Mouse (Mus musculus) hindbrain, embryonic 16.5 days (tissue): Measurements from ENCODE around the gene Snx21. TPM values are rescaled to one million over a fixed set of nuclear protein-coding genes. Genes with fewer than 3 reads are reported as not detected.

Experiments used
- ATAC-seq: fragments of 200-750 bp; cut with Nextera tagmentation; 2 replicates; pipeline ENCODE4 v1.8.0; 2017; ENCODE audit warnings: moderate TSS enrichment, moderate library complexity
- H3K27ac ChIP-seq: fragments of 300-500 bp; sonication (generic); 2 replicates; pipeline ENCODE4 v1.5.1; 2014; ENCODE audit warnings: low read depth, mild to moderate bottlenecking, control low read depth, low read length, moderate library complexity
- H3K27me3 ChIP-seq: fragments of 300-500 bp; sonication (generic); replicated peaks from 2 replicates; pipeline ENCODE4 v1.6.1; 2014; ENCODE audit warnings: low read length; ENCODE audit not compliant: control insufficient read depth, insufficient read depth
- H3K36me3 ChIP-seq: fragments of 300-500 bp; sonication (generic); 2 replicates; pipeline ENCODE4 v1.6.1; 2014; ENCODE audit warnings: mild to moderate bottlenecking, low read length, moderate library complexity, mixed read lengths; ENCODE audit not compliant: control insufficient read depth, insufficient read depth
- H3K4me1 ChIP-seq: fragments of 300-500 bp; sonication (generic); 2 replicates; pipeline ENCODE4 v1.6.1; 2014; ENCODE audit warnings: low read depth, low read length; ENCODE audit not compliant: control insufficient read depth, insufficient read depth
- H3K4me2 ChIP-seq: fragments of 300-500 bp; sonication (generic); 2 replicates; pipeline ENCODE4 v1.6.1; 2014; ENCODE audit warnings: mild to moderate bottlenecking, low read length, control low read depth, moderate library complexity
- H3K4me3 ChIP-seq: fragments of 300-500 bp; sonication (generic); 2 replicates; pipeline ENCODE4 v1.5.1; 2014; ENCODE audit warnings: mild to moderate bottlenecking, low read length, control low read depth, moderate library complexity
- H3K9ac ChIP-seq: fragments of 300-500 bp; sonication (generic); 2 replicates; pipeline ENCODE4 v1.6.1; 2014; ENCODE audit warnings: low read depth, mild to moderate bottlenecking, control low read depth, low read length, moderate library complexity
- H3K9me3 ChIP-seq: fragments of 300-500 bp; sonication (generic); 2 replicates; pipeline ENCODE4 v1.6.1; 2014; ENCODE audit warnings: mild to moderate bottlenecking, low read length, moderate library complexity; ENCODE audit not compliant: control insufficient read depth
- WGBS: fragments of 180-500 bp; shearing (Covaris S2); extraction: QIAGEN DNeasy Blood & Tissue Kit; methylation state at CpG from one replicate; pipeline ENCODE4 v1.1.7; 2014; 5-methylcytosine and 5-hydroxymethylcytosine counted together
- polyA plus RNA-seq: library from polyadenylated mRNA; unstranded; fragments of >200 nt; fragmentation: Nextera tagmentation; extraction: Ambion mirVana; gene quantifications from 2 replicates; pipeline ENCODE4 v1.2.1, GENCODE M21; 2015

Gene Snx21
- polyA plus RNA-seq, 1 experiment from 2014 or later, result 45.3 TPM

GRCm38 (mm10) chr2:164765841-164766240 is 19.8 kb upstream of the Snx21 start:
- Histone ChIP-seq H3K36me3 (peaks cover 40% of the 10 kb centered on the region), H3K4me3 (no peak overlapping the region), H3K4me1 (peaks cover 6% of the 10 kb centered on the region), H3K27me3 (no peaks in the 10 kb centered on the region), H3K27ac (no peak overlapping the region), H3K9ac (no peak overlapping the region), H3K4me2 (no peak overlapping the region), H3K9me3 (no peaks in the 10 kb centered on the region)
- ATAC-seq, result no peak
- WGBS, result 82% methylated on average over 3 of the region's 3 CpGs

GRCm38 (mm10) chr2:164767812-164768540 is 17.6 kb upstream of the Snx21 start:
- peaks cover 33% of the 10 kb centered on the region for H3K36me3 ChIP-seq
- H3K27me3 ChIP-seq, result no peaks in the 10 kb centered on the region
- no peaks in the 10 kb centered on the region for H3K9me3 ChIP-seq
- H3K27ac ChIP-seq, result no peak overlapping the region
- WGBS, result 94% methylated on average over 15 of the region's 15 CpGs
- no peak overlapping the region for H3K4me3 ChIP-seq
- no peak for ATAC-seq
- peaks cover 6% of the 10 kb centered on the region for H3K4me1 ChIP-seq
- no peak overlapping the region for H3K4me2 ChIP-seq
- no peak overlapping the region for H3K9ac ChIP-seq

- Histone ChIP-seq H3K4me2 (peak within 1 kb of the TSS; percentile 98), H3K4me1 (peaks cover 6% of the 10 kb centered on the region), H3K4me3 (peak within 1 kb of the TSS; percentile 67), H3K36me3 (peaks cover 33% of the 10 kb centered on the region), H3K9ac (peak within 1 kb of the TSS; percentile 63), H3K27me3 (no peaks in the 10 kb centered on the region), H3K9me3 (no peaks in the 10 kb centered on the region), H3K27ac (no peak within 1 kb of the TSS; the same call in 1 of the 2 replicates)
- 3% methylated on average over 53 of the region's 53 CpGs for WGBS
- peak; percentile 100 for ATAC-seq
Measured at GRCm38 (mm10) chr2:164769258-164770037, 16.2 kb upstream of the Snx21 start, which contains the start of gene Ube2c. Ube2c (plus strand) TSS chr2:164769898.

- Histone ChIP-seq H3K36me3 (peaks cover 26% of the 10 kb centered on the region), H3K4me2 (peak overlapping the region; percentile 98), H3K9ac (peak overlapping the region; percentile 63), H3K27me3 (no peaks in the 10 kb centered on the region), H3K27ac (no peak overlapping the region), H3K9me3 (no peaks in the 10 kb centered on the region), H3K4me1 (peaks cover 6% of the 10 kb centered on the region), H3K4me3 (peak overlapping the region; percentile 67)
- WGBS, result 5% methylated on average over 15 of the region's 15 CpGs
- no peak for ATAC-seq
Measured at GRCm38 (mm10) chr2:164770279-164770678, 15.3 kb upstream of the Snx21 start.

GRCm38 (mm10) chr2:164771123-164771522 is 14.5 kb upstream of the Snx21 start:
- Histone ChIP-seq H3K4me3 (peak overlapping the region; percentile 67), H3K9me3 (no peaks in the 10 kb centered on the region), H3K36me3 (peaks cover 19% of the 10 kb centered on the region), H3K4me2 (peak overlapping the region; percentile 98), H3K9ac (no peak overlapping the region), H3K27me3 (no peaks in the 10 kb centered on the region), H3K4me1 (peaks cover 6% of the 10 kb centered on the region), H3K27ac (no peak overlapping the region)
- 78% methylated on average over 8 of the region's 8 CpGs for WGBS
- no peak for ATAC-seq

- no peaks in the 10 kb centered on the region for H3K9me3 ChIP-seq
- no peak for ATAC-seq
- H3K4me2 ChIP-seq, result no peak overlapping the region
- peaks cover 6% of the 10 kb centered on the region for H3K4me1 ChIP-seq
- no peak overlapping the region for H3K9ac ChIP-seq
- H3K4me3 ChIP-seq, result no peak overlapping the region
- H3K27ac ChIP-seq, result no peak overlapping the region
- 80% methylated on average over 14 of the region's 14 CpGs for whole genome bisulfite sequencing
- no peaks in the 10 kb centered on the region for H3K27me3 ChIP-seq
- H3K36me3 ChIP-seq, result no peaks in the 10 kb centered on the region
Measured at GRCm38 (mm10) chr2:164773229-164773988, 12.2 kb upstream of the Snx21 start.

- H3K4me1 ChIP-seq, result peaks cover 6% of the 10 kb centered on the region
- H3K4me3 ChIP-seq, result no peak overlapping the region
- no peak overlapping the region for H3K27ac ChIP-seq
- 82% methylated on average over 5 of the region's 5 CpGs for WGBS
- no peak overlapping the region for H3K4me2 ChIP-seq
- no peak for ATAC-seq
- no peak overlapping the region for H3K9ac ChIP-seq
- H3K27me3 ChIP-seq, result no peaks in the 10 kb centered on the region
- no peaks in the 10 kb centered on the region for H3K9me3 ChIP-seq
- H3K36me3 ChIP-seq, result no peaks in the 10 kb centered on the region
Measured at GRCm38 (mm10) chr2:164773989-164774364, 11.6 kb upstream of the Snx21 start.

- no peaks in the 10 kb centered on the region for H3K9me3 ChIP-seq
- no peak overlapping the region for H3K4me2 ChIP-seq
- no peak overlapping the region for H3K4me3 ChIP-seq
- WGBS, result 91% methylated on average over 6 of the region's 6 CpGs
- no peaks in the 10 kb centered on the region for H3K36me3 ChIP-seq
- no peaks in the 10 kb centered on the region for H3K4me1 ChIP-seq
- ATAC-seq, result no peak
- no peak overlapping the region for H3K27ac ChIP-seq
- no peak overlapping the region for H3K9ac ChIP-seq
- H3K27me3 ChIP-seq, result no peaks in the 10 kb centered on the region
Measured at GRCm38 (mm10) chr2:164776130-164776529, 9.5 kb upstream of the Snx21 start.

GRCm38 (mm10) chr2:164776801-164777200 is 8.8 kb upstream of the Snx21 start:
- Histone ChIP-seq H3K36me3 (no peaks in the 10 kb centered on the region), H3K4me1 (no peaks in the 10 kb centered on the region), H3K4me2 (no peak overlapping the region), H3K27ac (no peak overlapping the region), H3K4me3 (no peak overlapping the region), H3K9me3 (no peaks in the 10 kb centered on the region), H3K9ac (no peak overlapping the region), H3K27me3 (no peaks in the 10 kb centered on the region)
- ATAC-seq, result no peak
- 66% methylated on average over 17 of the region's 17 CpGs for WGBS
